Mouse (Mus musculus) heart, postnatal 36 days (tissue): ENCODE data around the gene Slc47a1. TPM values are rescaled to one million over a fixed set of nuclear protein-coding genes. Genes with fewer than 3 reads are reported as not detected.
A peak's percentile ranks its signal among the peaks of the same experiment; 100 is the strongest.
"Not testable (repeated sequence)": the region's sequence is repeated elsewhere in the genome, so short reads cannot be mapped to it uniquely, and the experiment has no call there.

Experiments
- DNase-seq, 2 experiments: peaks; one replicate each; pipeline ENCODE4 v3.0.0; 2021 to 2022
- intact Hi-C: fragments of 180-260 bp; cut with DNase I; formaldehyde crosslinking; loops from one replicate; pipeline ENCODE4 v1.15.1; 2025
- total RNA-seq, 2 experiments: library from RNA; stranded (reverse); gene quantifications; 2 replicates each; pipeline ENCODE4 v1.2.3; 2021

Slc47a1 gene
- total RNA-seq, 2 experiments from 2014 or later, result 28.5 to 30.5 TPM

- no peak for DNase-seq
Observed at GRCm38 (mm10) chr11:61337586-61337985, 40.6 kb downstream of the Slc47a1 start.

GRCm38 (mm10) chr11:61320904-61321687 lies 57.0 kb downstream of the Slc47a1 start:
- intact Hi-C loops, result no loop called here

More at GRCm38 (mm10) chr11:61337586-61337985, 40.6 kb downstream of the Slc47a1 start:
- intact Hi-C loops, result loop anchor here (1.0 kb wide), 2 partner anchors 106 to 144 kb away; no protein-coding TSS in a partner anchor

GRCm38 (mm10) chr11:61319923-61320567 lies 58.1 kb downstream of the Slc47a1 start:
- intact Hi-C loops, result no loop called here
- no peak for DNase-seq

More at GRCm38 (mm10) chr11:61320904-61321687, 57.0 kb downstream of the Slc47a1 start:
- DNase-seq, result no peak

GRCm38 (mm10) chr11:61319233-61319922 lies 58.8 kb downstream of the Slc47a1 start:
- intact Hi-C loops, result no loop called here
- peak in 1 of 2 experiments; percentile 21 for DNase-seq

- intact Hi-C loops, result no loop called here
- DNase-seq, result no peak
Observed at GRCm38 (mm10) chr11:61316864-61317263, 61.3 kb downstream of the Slc47a1 start.

- DNase-seq, result no peak
- intact Hi-C loops, result no loop called here
Observed at GRCm38 (mm10) chr11:61310321-61310720, 67.8 kb downstream of the Slc47a1 start.

GRCm38 (mm10) chr11:61309831-61310230 lies 68.3 kb downstream of the Slc47a1 start:
- intact Hi-C loops, result no loop called here
- DNase-seq, result no peak

- intact Hi-C loops, result no loop called here
- no peak for DNase-seq
Observed at GRCm38 (mm10) chr11:61307795-61308194, 70.3 kb downstream of the Slc47a1 start.

- intact Hi-C loops, result no loop called here
- DNase-seq, result peak; percentile 26 to 34
Observed at GRCm38 (mm10) chr11:61305377-61305776, 72.8 kb downstream of the Slc47a1 start.

- not testable (repeated sequence) for DNase-seq
- intact Hi-C loops, result loop anchor here (5.0 kb wide), 1 partner anchor 62 kb away; no protein-coding TSS in a partner anchor
Observed at GRCm38 (mm10) chr11:61304535-61304934, 73.6 kb downstream of the Slc47a1 start.

GRCm38 (mm10) chr11:61300716-61301392 lies 77.3 kb downstream of the Slc47a1 start:
- DNase-seq, result peak; percentile 18 to 30
- intact Hi-C loops, result loop anchor here (2.0 to 5.0 kb wide), 2 partner anchors 34 to 59 kb away; partner anchors contain the start of gene Aldh3a2

GRCm38 (mm10) chr11:61300205-61300604 lies 77.9 kb downstream of the Slc47a1 start:
- intact Hi-C loops, result loop anchor here (2.0 to 5.0 kb wide), 2 partner anchors 33 to 58 kb away; partner anchors contain the start of gene Aldh3a2
- no peak for DNase-seq

GRCm38 (mm10) chr11:61297901-61298300 lies 80.2 kb downstream of the Slc47a1 start:
- no peak for DNase-seq
- intact Hi-C loops, result no loop called here

GRCm38 (mm10) chr11:61297326-61297725 lies 80.8 kb downstream of the Slc47a1 start:
- no peak for DNase-seq
- intact Hi-C loops, result no loop called here

GRCm38 (mm10) chr11:61296556-61296955 lies 81.6 kb downstream of the Slc47a1 start:
- DNase-seq, result no peak
- intact Hi-C loops, result no loop called here

- DNase-seq, result no peak
Observed at GRCm38 (mm10) chr11:61295556-61295955, 82.6 kb downstream of the Slc47a1 start.

GRCm38 (mm10) chr11:61294431-61294830 lies 83.7 kb downstream of the Slc47a1 start:
- no peak for DNase-seq
- intact Hi-C loops, result no loop called here

More at GRCm38 (mm10) chr11:61295556-61295955, 82.6 kb downstream of the Slc47a1 start:
- intact Hi-C loops, result no loop called here
